Mouse (Mus musculus) lung, postnatal 0 days (tissue): ENCODE results near the gene Mrpl45.

ENCODE experiments used
- CTCF ChIP-seq: IDR thresholded peaks from 2 replicates; pipeline ENCODE4 v1.5.1; 2016; ENCODE audit warnings: antibody characterized with exemption, mild to moderate bottlenecking
- EP300 ChIP-seq: IDR thresholded peaks from 2 replicates; pipeline ENCODE4 v1.6.1; 2016; ENCODE audit warnings: antibody characterized with exemption, mild to moderate bottlenecking, control low read depth

DNA sequence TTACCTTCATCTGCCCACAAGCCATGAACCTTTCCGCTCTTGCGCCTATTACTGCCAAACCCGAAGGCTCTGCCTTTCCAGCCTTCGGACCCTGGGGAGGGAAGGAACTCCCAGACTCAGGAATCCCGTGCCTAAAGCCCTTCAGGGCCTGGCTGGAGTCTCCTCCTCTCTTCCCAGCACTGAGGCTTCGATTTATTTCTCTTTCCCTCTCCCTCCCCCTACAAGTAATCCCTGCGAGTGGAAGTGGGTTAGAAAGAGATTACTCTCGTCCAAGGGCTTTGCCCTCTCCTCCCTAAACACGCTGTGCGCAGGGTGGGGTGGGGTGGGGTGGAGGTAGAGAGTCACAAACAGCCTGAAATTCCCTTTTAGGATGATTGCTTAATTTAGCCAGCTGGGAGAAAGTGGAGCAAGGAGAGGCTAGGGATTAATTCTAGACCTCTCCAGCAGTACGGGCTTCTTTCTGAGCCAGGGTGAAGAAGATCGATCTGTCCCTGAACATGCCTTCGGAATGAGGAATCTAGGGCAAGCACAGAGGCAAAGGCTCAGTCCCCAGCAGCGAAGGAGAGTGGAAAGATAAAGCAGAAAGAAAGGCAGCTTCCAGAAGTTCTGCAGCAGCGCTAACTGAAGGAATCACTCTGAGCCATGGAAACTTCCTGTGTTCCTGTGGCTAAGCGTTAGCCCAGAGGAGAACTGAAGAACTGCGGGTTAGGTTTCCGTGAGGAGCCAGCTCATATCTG is 4.5 kb upstream of the Mrpl45 start:
- TF ChIP-seq CTCF (peak; percentile 61), EP300 (no peak)
